Mouse (Mus musculus): ENCODE data around the gene Pgpep1l.

Gene Pgpep1l

GRCm38 (mm10) chr7:68211883-68212282, 52.1 kb downstream of the Pgpep1l start:
- DNase-seq = no peak

- no peak for DNase-seq
Observed at GRCm38 (mm10) chr7:68210417-68210816, 53.6 kb downstream of the Pgpep1l start.

- DNase-seq = no peak
Observed at GRCm38 (mm10) chr7:68209039-68209438, 55.0 kb downstream of the Pgpep1l start.

DNA sequence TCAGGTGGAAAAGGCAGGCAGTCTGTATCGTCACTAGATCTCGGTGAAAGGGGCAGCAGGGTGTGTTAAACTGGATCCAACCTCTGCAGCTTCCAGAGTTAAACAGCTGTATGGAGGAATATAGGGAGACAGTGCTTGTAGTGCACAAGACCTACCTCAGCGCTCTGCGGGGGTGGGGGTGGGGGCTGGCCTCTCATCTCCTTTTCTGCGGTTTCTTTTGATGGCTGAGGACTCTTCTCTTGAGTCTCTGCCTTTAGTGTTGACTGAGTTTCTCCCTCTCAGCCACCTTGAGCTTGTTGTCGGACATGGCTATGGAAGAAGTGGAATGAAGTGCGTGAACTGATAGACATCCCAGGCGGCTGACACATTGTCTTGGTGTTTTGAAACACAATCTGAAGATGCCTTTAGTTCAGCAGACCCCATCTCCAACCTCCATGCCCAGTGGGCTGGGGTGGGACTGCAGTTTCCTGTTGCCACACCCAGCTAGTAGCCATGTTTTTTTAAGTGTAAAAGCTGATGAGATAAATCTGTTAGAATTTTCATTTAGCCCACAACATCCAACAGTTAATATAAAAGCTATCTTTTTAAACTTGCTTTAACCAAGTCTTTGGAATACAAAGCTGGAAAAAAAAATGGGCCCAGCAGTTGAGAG, 58.1 kb downstream of the Pgpep1l start:
- DNase-seq = no peak

DNA sequence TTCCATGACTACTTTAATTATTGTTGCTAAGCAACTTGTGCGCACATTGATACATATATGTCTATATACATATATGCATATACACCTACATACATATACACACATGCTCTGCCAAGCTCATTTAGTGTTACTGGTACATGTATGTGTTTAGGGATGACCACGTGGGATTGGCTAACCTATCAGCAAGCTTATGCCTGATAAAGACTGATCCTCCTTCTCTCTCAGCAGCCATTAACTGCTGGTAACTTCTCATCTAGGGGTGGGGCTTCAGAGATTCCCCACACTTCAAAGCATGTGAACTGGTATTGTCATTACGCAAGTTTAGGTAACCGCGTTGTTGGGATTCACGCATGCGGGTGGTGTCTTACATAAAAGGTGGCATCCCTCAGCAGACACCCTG, 64.4 kb downstream of the Pgpep1l start:
- DNase-seq = no peak

GRCm38 (mm10) chr7:68193958-68194695, 69.9 kb downstream of the Pgpep1l start:
- DNase-seq = no peak

GRCm38 (mm10) chr7:68189691-68190456, 74.2 kb downstream of the Pgpep1l start:
- DNase-seq = no peak

GRCm38 (mm10) chr7:68189211-68189610, 74.8 kb downstream of the Pgpep1l start:
- DNase-seq = no peak
